ENCODE assay signal across 8 mouse cellular contexts in the genomic region with DNA sequence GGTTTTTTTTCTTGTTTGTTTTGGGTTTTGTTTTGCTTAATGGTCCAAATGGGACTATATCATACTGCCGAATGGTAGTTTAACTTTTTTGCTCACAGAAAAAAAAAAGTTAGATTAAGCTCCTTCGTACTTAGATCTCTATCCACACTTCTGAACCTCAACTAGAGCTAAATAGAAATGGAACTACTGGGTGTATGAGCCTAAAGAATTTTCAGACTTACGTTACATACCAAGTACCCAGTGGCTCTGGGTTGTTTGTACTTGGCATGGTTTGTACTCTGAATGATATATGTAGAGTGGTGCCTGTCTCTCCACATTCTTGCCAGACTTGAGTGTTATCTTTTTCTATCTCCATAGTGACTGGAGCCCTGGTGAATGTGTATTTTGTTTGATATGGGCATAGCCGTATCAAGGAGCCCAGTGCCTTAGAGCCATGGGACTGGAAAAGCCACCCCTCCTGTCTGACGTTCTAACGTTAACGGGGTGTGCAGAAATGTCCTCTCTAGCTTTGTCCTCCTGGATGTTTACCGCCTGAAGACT. TPM values are rescaled to one million over a fixed set of nuclear protein-coding genes. Genes with fewer than 3 reads are reported as not detected.
A peak's percentile ranks its signal among the peaks of the same experiment; 100 is the strongest.
DNase-seq lines count a peak whose midpoint lies in the region; ATAC-seq and TF ChIP-seq lines count a peak whose summit lies in the region.

No protein-coding gene starts in this region.

- WGBS in heart, embryonic 11.5 days (ENCODE audit: insufficient replicate concordance), result 63% methylated on average over 8 of the region's 8 CpGs
- 72% methylated on average over 8 of the region's 8 CpGs for WGBS in forebrain, embryonic 16.5 days
- 21% methylated on average over 8 of the region's 8 CpGs for WGBS in liver, embryonic 14.5 days (ENCODE audit: insufficient replicate concordance)

- DNase-seq in heart, postnatal 25 days (ENCODE audit: low spot score), result no peak
- DNase-seq in MEL (ENCODE audit: low read depth, low spot score), result no peak
- DNase-seq in liver, embryonic 14.5 days (ENCODE audit: low read depth in 3 of 3, low spot score in 3 of 3), result peak; percentile 42 to 52 (median 49)
- DNase-seq in urinary bladder, adult 2 months (ENCODE audit: low spot score), result no peak
- DNase-seq in gastrocnemius, postnatal 14 days, result no peak
- DNase-seq in urinary bladder, postnatal 36 days (ENCODE audit: low spot score in 2 of 2), result no peak

- H3K9ac ChIP-seq in heart, embryonic 11.5 days (ENCODE audit: low read depth, low read length), result no peak overlapping the region
- H3K9ac ChIP-seq in MEL (ENCODE audit: control insufficient read depth, low read depth, low read length, poor library complexity, severe bottlenecking), result peak overlapping the region; percentile 87
- no peak overlapping the region for H3K9ac ChIP-seq in forebrain, embryonic 16.5 days (replicated peaks; ENCODE audit: low read depth, low read length)
- peak overlapping the region; percentile 33; the same call in 1 of the 2 replicates for H3K9ac ChIP-seq in liver, embryonic 14.5 days (replicated peaks)

- ATAC-seq in heart, embryonic 11.5 days (replicated peaks; ENCODE audit: insufficient number of reproducible peaks, low FRiP score, low TSS enrichment), result no peak
- ATAC-seq in forebrain, embryonic 16.5 days, result peak; percentile 31
- ATAC-seq in liver, embryonic 14.5 days (ENCODE audit: insufficient read depth), result peak; percentile 70

- TF ChIP-seq POLR2A in MEL (IDR thresholded peaks at IDR 0.05; ENCODE audit: control insufficient read depth in 1 of 2, insufficient read depth in 1 of 2, low read depth in 1 of 2, low read length in 2 of 2, poor library complexity in 1 of 2), result no peak; a peak in 1 of 4 replicates

- H3K27me3 ChIP-seq in heart, embryonic 11.5 days (ENCODE audit: control insufficient read depth, insufficient read depth, low read length), result no peaks in the 10 kb centered on the region
- H3K27me3 ChIP-seq in MEL (ENCODE audit: control insufficient read depth in 1 of 2, insufficient read depth in 2 of 2, low read length in 2 of 2), result no peaks in the 10 kb centered on the region
- H3K27me3 ChIP-seq in forebrain, embryonic 16.5 days (replicated peaks; ENCODE audit: control insufficient read depth, insufficient read depth, low read length), result no peaks in the 10 kb centered on the region
- H3K27me3 ChIP-seq in liver, embryonic 14.5 days (ENCODE audit: control insufficient read depth, insufficient read depth, low read length), result no peaks in the 10 kb centered on the region

- peaks cover 4% of the 10 kb centered on the region for H3K4me1 ChIP-seq in heart, embryonic 11.5 days (ENCODE audit: control insufficient read depth, insufficient read depth, low read length)
- H3K4me1 ChIP-seq in MEL (ENCODE audit: control insufficient read depth in 1 of 2, insufficient read depth in 2 of 2, low read length in 2 of 2), result peaks cover 2 to 12% of the 10 kb centered on the region in 2 experiments; a peak in 1 of 4 replicates
- H3K4me1 ChIP-seq in forebrain, embryonic 16.5 days (replicated peaks; ENCODE audit: control insufficient read depth, insufficient read depth, low read length), result peaks cover 8% of the 10 kb centered on the region; the same call in 1 of the 2 replicates
- peaks cover 11 to 14% of the 10 kb centered on the region in 2 experiments for H3K4me1 ChIP-seq in liver, embryonic 14.5 days (replicated peaks; ENCODE audit: control insufficient read depth in 2 of 2, insufficient read depth in 2 of 2, low read length in 1 of 2)

- intact Hi-C loops in heart, postnatal 25 days (cut with DNase I), result no loop called here
- intact Hi-C loops in gastrocnemius, postnatal 14 days (cut with DNase I; ENCODE audit: low total_unique reads), result no loop called here

- H3K4me3 ChIP-seq in heart, embryonic 11.5 days (ENCODE audit: low read depth, low read length), result peak overlapping the region; percentile 79
- peak overlapping the region; percentile 84 for H3K4me3 ChIP-seq in MEL (ENCODE audit: control insufficient read depth in 1 of 2, insufficient read depth in 1 of 2, low read depth in 2 of 2, low read length in 2 of 2)
- peak overlapping the region; percentile 89 for H3K4me3 ChIP-seq in forebrain, embryonic 16.5 days (replicated peaks; ENCODE audit: low read length)
- H3K4me3 ChIP-seq in liver, embryonic 14.5 days (ENCODE audit: insufficient read depth in 1 of 2, low read depth in 2 of 2, low read length in 2 of 2), result peak overlapping the region in 1 of 2 experiments; percentile 83; a peak in 2 of 4 replicates

- no peak overlapping the region for H3K27ac ChIP-seq in heart, embryonic 11.5 days (ENCODE audit: low read depth, low read length)
- peak overlapping the region; percentile 20; the same call in 1 of the 2 replicates for H3K27ac ChIP-seq in MEL (ENCODE audit: control insufficient read depth, low read depth, low read length)
- H3K27ac ChIP-seq in forebrain, embryonic 16.5 days (ENCODE audit: low read length), result no peak overlapping the region
- H3K27ac ChIP-seq in liver, embryonic 14.5 days, result peak overlapping the region; percentile 24

- TF ChIP-seq CTCF in MEL (IDR thresholded peaks at IDR 0.05 in 2 of 3, conservative IDR thresholded peaks at IDR 0.05 in 1 of 3; ENCODE audit: control insufficient read depth in 1 of 3, insufficient read depth in 1 of 3, low read depth in 2 of 3, low read length in 3 of 3, poor library complexity in 1 of 3, severe bottlenecking in 1 of 3), result no peak
- TF ChIP-seq CTCF in liver, embryonic 14.5 days (IDR thresholded peaks at IDR 0.05; ENCODE audit: low read depth), result no peak

- TF ChIP-seq EP300 in MEL (IDR thresholded peaks at IDR 0.05; ENCODE audit: low read depth in 1 of 2, low read length in 2 of 2), result peak; percentile 34 to 59; a peak in 2 of 4 replicates
- TF ChIP-seq EP300 in liver, embryonic 14.5 days (IDR thresholded peaks at IDR 0.05; ENCODE audit: low read depth), result peak; percentile 32; the same call in 1 of the 2 replicates

- H3K36me3 ChIP-seq in heart, embryonic 11.5 days (ENCODE audit: control insufficient read depth, insufficient read depth, low read length), result no peaks in the 10 kb centered on the region
- H3K36me3 ChIP-seq in MEL (ENCODE audit: control insufficient read depth in 1 of 2, insufficient read depth in 2 of 2, low read length in 2 of 2), result no peaks in the 10 kb centered on the region
- H3K36me3 ChIP-seq in forebrain, embryonic 16.5 days (ENCODE audit: control insufficient read depth, insufficient read depth), result no peaks in the 10 kb centered on the region
- H3K36me3 ChIP-seq in liver, embryonic 14.5 days (replicated peaks; ENCODE audit: control insufficient read depth, insufficient read depth, low read depth), result no peaks in the 10 kb centered on the region

- TF ChIP-seq RAD21 in MEL (IDR thresholded peaks at IDR 0.05; ENCODE audit: low read depth, low read length), result no peak

- peak overlapping the region; percentile 70 for H3K4me2 ChIP-seq in heart, embryonic 11.5 days
- H3K4me2 ChIP-seq in forebrain, embryonic 16.5 days (ENCODE audit: low read length), result peak overlapping the region; percentile 96
- peak overlapping the region; percentile 84 for H3K4me2 ChIP-seq in liver, embryonic 14.5 days (ENCODE audit: low read depth)

- H3K79me2 ChIP-seq in MEL (ENCODE audit: control insufficient read depth, insufficient read depth, low read length, poor library complexity), result peaks cover 2% of the 10 kb centered on the region; the same call in 1 of the 2 replicates

- H3K9me3 ChIP-seq in heart, embryonic 11.5 days (replicated peaks; ENCODE audit: control insufficient read depth, low read length), result no peaks in the 10 kb centered on the region
- H3K9me3 ChIP-seq in MEL (replicated peaks; ENCODE audit: insufficient read depth, low read length), result no peaks in the 10 kb centered on the region
- peaks cover 4% of the 10 kb centered on the region for H3K9me3 ChIP-seq in forebrain, embryonic 16.5 days (ENCODE audit: control insufficient read depth, low read length)
- no peaks in the 10 kb centered on the region for H3K9me3 ChIP-seq in liver, embryonic 14.5 days (ENCODE audit: control insufficient read depth, low read length)

TF ChIP-seq in MEL, 35 proteins besides CTCF, POLR2A, EP300 and RAD21:
- TF ChIP-seq RCOR1 (IDR thresholded peaks at IDR 0.05; ENCODE audit: low read depth, low read length), result 0 out of 2 replicates have a peak, but pooled peaks have one; percentile 28
- TF ChIP-seq GATA1 (IDR thresholded peaks at IDR 0.05; ENCODE audit: low read depth, low read length), result peak; percentile 50
- TF ChIP-seq ETS1 (IDR thresholded peaks at IDR 0.05; ENCODE audit: low read depth, low read length), result no peak
- 0 out of 2 replicates have a peak, but pooled peaks have one; percentile 54 for TF ChIP-seq ZNF384 (IDR thresholded peaks at IDR 0.05; ENCODE audit: low read depth, low read length)
- TF ChIP-seq ZMIZ1 (IDR thresholded peaks at IDR 0.05; ENCODE audit: low read depth, low read length), result 0 out of 2 replicates have a peak, but pooled peaks have one; percentile 10
- TF ChIP-seq UBTF (IDR thresholded peaks at IDR 0.05; ENCODE audit: borderline replicate concordance, insufficient read depth, low read depth, low read length), result no peak
- peak; percentile 23 for TF ChIP-seq SIN3A (IDR thresholded peaks at IDR 0.05; ENCODE audit: low read length)

RNA-seq across cellular contexts. Expression of a gene that starts 0.4 kb away (rescaled TPM):
- 44.5 and 53.8 TPM in 2 replicates for polyA plus RNA-seq in heart, embryonic 11.5 days (2014; fragmentation: Nextera tagmentation; extraction: Ambion mirVana)
- total RNA-seq in heart, postnatal 25 days (2021), result 10 to 100 TPM; 21.3 to 21.5 TPM
- 16.5 and 19.3 TPM in 2 replicates for total RNA-seq in MEL (2012; rRNA removed)
- polyA plus RNA-seq in MEL (2012; ENCODE audit: insufficient read depth in 1 of 2, insufficient read length in 2 of 2, low read depth in 1 of 2, low replicate concordance in 2 of 2, missing spikeins in 1 of 2), result 10 to 100 TPM in 1 of 2 experiments, not detected in 1; 19.5 TPM
- 8.9 and 14.0 TPM in 2 replicates for polyA plus RNA-seq in forebrain, embryonic 16.5 days (2015; fragmentation: Nextera tagmentation; extraction: Ambion mirVana)
- 8.8 and 9.9 TPM in 2 replicates for polyA plus RNA-seq in liver, embryonic 14.5 days (2012; rRNA removed)
- 8.9 and 10.6 TPM in 2 replicates for polyA plus RNA-seq in liver, embryonic 14.5 days (2014; fragmentation: Nextera tagmentation; extraction: Ambion mirVana)
- polyA plus RNA-seq in urinary bladder, adult 2 months (2012; rRNA removed), result 66.7 and 82.0 TPM in 2 replicates
- total RNA-seq in gastrocnemius, postnatal 14 days (2021), result 10 to 100 TPM; 15.5 to 17.7 TPM

Comparison
In these comparisons a context has a peak if more than half of its experiments do, and no peak if none do; other contexts are left out.
1. H3K27ac ChIP-seq: peak in MEL (single experiment) and liver, embryonic 14.5 days (single experiment); none in heart, embryonic 11.5 days (single experiment) and forebrain, embryonic 16.5 days (single experiment).
2. H3K9ac ChIP-seq: peak in MEL (single experiment) and liver, embryonic 14.5 days (single experiment); none in heart, embryonic 11.5 days (single experiment) and forebrain, embryonic 16.5 days (single experiment).
3. DNase-seq: peak in liver, embryonic 14.5 days (3 of 3); none in heart, postnatal 25 days (single experiment), MEL (single experiment), urinary bladder, adult 2 months (single experiment), gastrocnemius, postnatal 14 days (single experiment) and urinary bladder, postnatal 36 days (0 of 2).
4. Peak in every context shown above with its lines, with median percentiles within 50 percentile points of each other: H3K4me2 ChIP-seq.